24 mouse cellular contexts compared by ENCODE assay signal in the genomic region with DNA sequence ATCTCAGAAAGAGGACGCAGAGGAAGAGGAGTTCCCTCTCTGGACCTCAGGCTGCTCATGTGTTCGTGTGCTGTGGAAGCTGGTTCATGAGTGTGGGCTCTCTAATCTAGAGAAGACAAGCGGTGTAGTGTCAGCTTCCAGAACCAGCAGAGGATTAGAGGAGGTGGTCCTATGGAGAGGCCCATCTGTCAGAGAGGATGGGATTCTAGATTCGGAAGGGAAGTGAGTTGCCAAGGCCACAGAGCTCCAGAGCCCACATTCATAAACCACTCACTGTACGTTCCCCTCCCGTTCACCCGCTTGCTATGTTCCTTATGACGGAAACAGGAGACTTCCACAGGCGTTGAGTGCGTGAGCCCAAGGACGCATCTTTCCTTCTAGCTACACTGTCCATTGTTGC. TPM values are rescaled to one million over a fixed set of nuclear protein-coding genes. Genes with fewer than 3 reads are reported as not detected.
"Had no signal": no experiment of that assay in that cellular context is flagged by ENCODE, and none has a peak within 500 bp of the region (broad histone marks: within the 10 kb centered on the region; RNA-seq: fewer than 3 reads in every experiment).

No protein-coding gene starts in this region.

- H3K27ac ChIP-seq: gastrocnemius, adult 2 months; heart, adult 2 months; heart, embryonic 15.5 days; hindbrain, embryonic 13.5 days; hindbrain, embryonic 15.5 days; hindbrain, postnatal 0 days; kidney, embryonic 15.5 days; kidney, postnatal 0 days; left cerebral cortex, adult 2 months; limb, embryonic 12.5 days; liver, embryonic 13.5 days had no signal

- H3K9ac ChIP-seq: heart, embryonic 15.5 days; hindbrain, embryonic 13.5 days; hindbrain, embryonic 15.5 days; kidney, embryonic 15.5 days; limb, embryonic 12.5 days; liver, embryonic 13.5 days had no signal

- DNase-seq: gastrocnemius, adult 2 months; gastrocnemius, postnatal 10 days; gastrocnemius, postnatal 25 days; heart, adult 2 months; heart, postnatal 14 days; heart, postnatal 36 days; kidney, adult 11 months; kidney, adult 2 months; kidney, adult 9 months; kidney, postnatal 14 days; kidney, postnatal 36 days; liver; liver, embryonic 13.5 days had no signal

- H3K4me3 ChIP-seq: gastrocnemius, adult 2 months; heart, adult 2 months; heart, embryonic 13.5 days; heart, embryonic 15.5 days; hindbrain, embryonic 13.5 days; hindbrain, embryonic 15.5 days; kidney, embryonic 15.5 days; left cerebral cortex, adult 2 months; limb, embryonic 10.5 days; limb, embryonic 12.5 days; liver, embryonic 13.5 days had no signal

- H3K9me3 ChIP-seq: heart, embryonic 13.5 days; heart, embryonic 15.5 days; hindbrain, embryonic 13.5 days; hindbrain, embryonic 15.5 days; kidney, embryonic 15.5 days; limb, embryonic 10.5 days; limb, embryonic 12.5 days; liver, embryonic 13.5 days had no signal

- H3K36me3 ChIP-seq: heart, embryonic 13.5 days; heart, embryonic 15.5 days; kidney, embryonic 15.5 days; limb, embryonic 10.5 days; limb, embryonic 12.5 days; liver, embryonic 13.5 days had no signal

- H3K27me3 ChIP-seq: heart, embryonic 13.5 days; heart, embryonic 15.5 days; hindbrain, embryonic 13.5 days; hindbrain, embryonic 15.5 days; kidney, embryonic 15.5 days; limb, embryonic 12.5 days; liver, embryonic 13.5 days had no signal

RNA-seq across cellular contexts. Expression of a gene that starts 16.9 kb away (rescaled TPM):
- total RNA-seq: granulocyte monocyte progenitor cell, adult 5-6 weeks had no signal
